Mouse (Mus musculus) adrenal gland, postnatal 25 days (tissue): ENCODE measurements at regions not wholly inside any gene's neighbourhood (a gene's known extent, or its start where the extent isn't known, plus 50 kb on each side); places are given as distances from the start of the nearest gene placed in this dataset.

Experiments
- DNase-seq: peaks from one replicate; pipeline ENCODE4 v3.0.0; 2021; ENCODE audit warnings: mixed read lengths

- no peak for DNase-seq
Observed at GRCm38 (mm10) chr9:6608428-6609283, 339.0 kb upstream of the Ddi1 start.
